Mouse (Mus musculus): ENCODE data around the gene Wscd2.

GRCm38 (mm10) chr5:113487879-113488278, 2.3 kb upstream of the Wscd2 start:
- TF ChIP-seq CHD2 (IDR thresholded peaks at IDR 0.05; ENCODE audit: low read depth, low read length) (no peak), MAFK (IDR thresholded peaks at IDR 0.05; ENCODE audit: insufficient read depth, low read depth, low read length) (no peak)
